Mouse (Mus musculus) forebrain, embryonic 15.5 days (tissue): Measurements from ENCODE around the gene Syngr4. TPM values are rescaled to one million over a fixed set of nuclear protein-coding genes. Genes with fewer than 3 reads are reported as not detected.
A peak's percentile ranks its signal among the peaks of the same experiment; 100 is the strongest.

Experiments used
- ATAC-seq: fragments of 200-750 bp; cut with Nextera tagmentation; replicated peaks from 2 replicates; pipeline ENCODE4 v1.8.0; 2017; ENCODE audit warnings: mild to moderate bottlenecking, moderate TSS enrichment, moderate library complexity
- H3K27ac ChIP-seq: fragments of 300-500 bp; sonication (generic); replicated peaks from 2 replicates; pipeline ENCODE4 v1.5.1; 2015; ENCODE audit warnings: mild to moderate bottlenecking, inconsistent platforms
- H3K27me3 ChIP-seq: fragments of 300-500 bp; sonication (generic); 2 replicates; pipeline ENCODE4 v1.6.1; 2015; ENCODE audit warnings: inconsistent platforms
- H3K36me3 ChIP-seq: fragments of 300-500 bp; sonication (generic); 2 replicates; pipeline ENCODE4 v1.6.1; 2015; ENCODE audit warnings: mild to moderate bottlenecking, inconsistent platforms
- H3K4me1 ChIP-seq: fragments of 300-500 bp; sonication (generic); 2 replicates; pipeline ENCODE4 v1.6.1; 2015; ENCODE audit warnings: inconsistent platforms
- H3K4me2 ChIP-seq: fragments of 300-500 bp; sonication (generic); replicated peaks from 2 replicates; pipeline ENCODE4 v1.6.1; 2015; ENCODE audit warnings: mild to moderate bottlenecking, inconsistent platforms
- H3K4me3 ChIP-seq: fragments of 300-500 bp; sonication (generic); 2 replicates; pipeline ENCODE4 v1.5.1; 2015; ENCODE audit warnings: mild to moderate bottlenecking, inconsistent platforms
- H3K9ac ChIP-seq: fragments of 300-500 bp; sonication (generic); replicated peaks from 2 replicates; pipeline ENCODE4 v1.6.1; 2015; ENCODE audit warnings: mild to moderate bottlenecking, inconsistent platforms
- H3K9me3 ChIP-seq: fragments of 300-500 bp; sonication (generic); 2 replicates; pipeline ENCODE4 v1.6.1; 2016; ENCODE audit warnings: inconsistent platforms
- WGBS: fragments of 180-500 bp; shearing (Covaris S2); methylation state at CpG from one replicate; pipeline ENCODE4 v1.1.7; 2015; ENCODE audit warnings: mixed read lengths; 5-methylcytosine and 5-hydroxymethylcytosine counted together
- polyA plus RNA-seq: library from polyadenylated mRNA; unstranded; fragments of >200 nt; fragmentation: Nextera tagmentation; extraction: Ambion mirVana; gene quantifications from 2 replicates; pipeline ENCODE4 v1.2.1, GENCODE M21; 2015

The Syngr4 gene
- polyA plus RNA-seq, 1 experiment from 2014 or later: 0.33 TPM

- Histone ChIP-seq H3K36me3 (peaks cover 27% of the 10 kb centered on the region), H3K27me3 (peaks cover 12% of the 10 kb centered on the region; the same call in 1 of the 2 replicates), H3K4me3 (peak overlapping the region; percentile 77), H3K9ac (peak overlapping the region; percentile 88), H3K27ac (peak overlapping the region; percentile 81), H3K9me3 (no peaks in the 10 kb centered on the region), H3K4me1 (peaks cover 40% of the 10 kb centered on the region), H3K4me2 (peak overlapping the region; percentile 74)
- 3% methylated on average over 27 of the region's 28 CpGs for WGBS
- ATAC-seq: peak; percentile 53
Observed at GRCm38 (mm10) chr7:45873061-45873947, 23.2 kb downstream of the Syngr4 start.

GRCm38 (mm10) chr7:45872624-45873023 lies 23.9 kb downstream of the Syngr4 start, which contains the start of gene Kdelr1:
TSS of gene Kdelr1 (plus strand) at chr7:45872772.
- ATAC-seq: peak; percentile 72
- Histone ChIP-seq H3K9ac (peak within 1 kb of the TSS; percentile 88), H3K4me1 (peaks cover 47% of the 10 kb centered on the region), H3K4me3 (peak within 1 kb of the TSS; percentile 77), H3K27ac (peak within 1 kb of the TSS; percentile 81), H3K9me3 (no peaks in the 10 kb centered on the region), H3K4me2 (peak within 1 kb of the TSS; percentile 74), H3K36me3 (peaks cover 23% of the 10 kb centered on the region), H3K27me3 (peaks cover 12% of the 10 kb centered on the region; the same call in 1 of the 2 replicates)
- WGBS: 1% methylated on average over 18 of the region's 18 CpGs

DNA sequence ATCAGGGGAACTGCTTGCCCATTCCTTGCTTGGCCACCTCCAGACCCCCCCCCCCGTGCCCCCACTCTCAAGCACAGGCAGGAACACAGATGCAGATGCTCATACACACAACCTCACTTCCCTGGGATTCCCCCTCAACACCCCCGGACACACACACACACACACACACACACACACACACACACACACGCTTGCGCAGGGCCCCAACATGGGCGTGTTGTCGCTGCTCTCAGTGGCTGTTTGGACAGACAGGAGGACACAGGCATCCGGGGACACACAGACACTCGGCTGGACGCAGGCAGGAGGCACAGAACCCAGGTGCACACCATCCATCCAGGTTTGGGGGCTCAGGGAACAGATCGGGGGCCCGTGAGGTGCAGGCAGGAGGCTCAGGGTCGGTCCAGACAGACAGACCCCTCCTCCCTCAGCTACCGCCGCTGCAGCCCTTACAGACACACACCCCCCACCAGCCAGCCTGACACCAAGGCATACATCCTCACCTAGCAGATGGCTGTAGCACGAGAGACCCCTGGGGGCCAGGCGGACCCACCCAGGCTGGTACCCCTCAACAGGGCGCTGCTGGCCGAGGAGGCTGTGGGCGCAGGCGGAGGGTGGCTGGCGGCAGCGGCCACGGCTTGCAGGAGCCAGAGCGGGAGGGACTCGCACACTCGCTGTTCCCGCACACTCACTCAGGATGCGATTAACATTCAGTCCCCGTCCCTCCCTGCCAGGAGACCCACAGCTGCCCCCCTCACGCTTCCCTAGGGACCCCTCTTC lies 26.0 kb downstream of the Syngr4 start:
- Histone ChIP-seq H3K9ac (peak overlapping the region; percentile 49), H3K9me3 (no peaks in the 10 kb centered on the region), H3K4me2 (peak overlapping the region; percentile 58), H3K36me3 (peaks cover 1% of the 10 kb centered on the region; the same call in 1 of the 2 replicates), H3K4me1 (peaks cover 53% of the 10 kb centered on the region), H3K4me3 (peak overlapping the region; percentile 38), H3K27ac (no peak overlapping the region), H3K27me3 (peaks cover 12% of the 10 kb centered on the region; the same call in 1 of the 2 replicates)
- WGBS: 2% methylated on average over 30 of the region's 30 CpGs
- no peak for ATAC-seq

DNA sequence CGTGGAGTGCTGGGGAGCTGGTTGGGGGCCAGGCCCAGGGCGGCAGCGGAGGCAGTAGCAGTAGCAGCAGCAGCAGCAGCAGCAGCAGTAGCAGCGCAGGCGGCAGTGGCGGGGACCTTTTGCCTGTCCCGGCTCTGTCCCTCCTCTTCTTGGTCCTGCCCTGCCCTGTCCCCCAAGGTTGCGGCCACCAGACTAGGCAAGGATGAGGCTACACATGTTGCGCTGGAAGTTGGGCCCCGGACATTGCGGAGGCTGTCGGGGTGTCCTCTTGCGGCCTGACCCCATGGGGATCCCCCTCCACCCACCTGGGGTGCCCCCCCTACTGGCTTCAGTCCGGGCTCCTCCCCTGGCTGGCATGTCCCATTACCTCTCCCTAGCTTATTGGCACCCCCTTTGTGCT lies 26.7 kb downstream of the Syngr4 start:
- no peaks in the 10 kb centered on the region for H3K36me3 ChIP-seq
- H3K27ac ChIP-seq: no peak overlapping the region; the same call in 1 of the 2 replicates

GRCm38 (mm10) chr7:45869107-45869670 lies 27.3 kb downstream of the Syngr4 start:
- Histone ChIP-seq H3K4me3 (peak overlapping the region; percentile 38), H3K27me3 (peaks cover 12% of the 10 kb centered on the region; the same call in 1 of the 2 replicates), H3K4me2 (peak overlapping the region; percentile 58), H3K27ac (no peak overlapping the region; the same call in 1 of the 2 replicates), H3K9me3 (no peaks in the 10 kb centered on the region), H3K4me1 (peaks cover 42% of the 10 kb centered on the region), H3K36me3 (no peaks in the 10 kb centered on the region), H3K9ac (0 out of 2 replicates have a peak overlapping the region, but pooled peaks have one; percentile 17)
- WGBS: 20% methylated on average over 8 of the region's 8 CpGs
- ATAC-seq: no peak

More for the DNA sequence above, 26.7 kb downstream of the Syngr4 start:
- Histone ChIP-seq H3K27me3 (peaks cover 12% of the 10 kb centered on the region; the same call in 1 of the 2 replicates), H3K9ac (0 out of 2 replicates have a peak overlapping the region, but pooled peaks have one; percentile 49), H3K4me3 (peak overlapping the region; percentile 38), H3K9me3 (no peaks in the 10 kb centered on the region), H3K4me1 (peaks cover 48% of the 10 kb centered on the region), H3K4me2 (peak overlapping the region; percentile 58)
- no peak for ATAC-seq
- WGBS: 7% methylated on average over 13 of the region's 14 CpGs

GRCm38 (mm10) chr7:45867871-45868270 lies 28.6 kb downstream of the Syngr4 start:
- H3K4me3 ChIP-seq: no peak overlapping the region; the same call in 1 of the 2 replicates
- peaks cover 34% of the 10 kb centered on the region for H3K4me1 ChIP-seq
- H3K27ac ChIP-seq: peak overlapping the region; percentile 23; the same call in 1 of the 2 replicates
- no peak overlapping the region for H3K9ac ChIP-seq
- H3K27me3 ChIP-seq: peaks cover 12% of the 10 kb centered on the region; the same call in 1 of the 2 replicates
- H3K4me2 ChIP-seq: peak overlapping the region; percentile 55
- 2% methylated on average over 2 of the region's 2 CpGs for WGBS
- H3K9me3 ChIP-seq: no peaks in the 10 kb centered on the region
- H3K36me3 ChIP-seq: no peaks in the 10 kb centered on the region
- no peak for ATAC-seq

DNA sequence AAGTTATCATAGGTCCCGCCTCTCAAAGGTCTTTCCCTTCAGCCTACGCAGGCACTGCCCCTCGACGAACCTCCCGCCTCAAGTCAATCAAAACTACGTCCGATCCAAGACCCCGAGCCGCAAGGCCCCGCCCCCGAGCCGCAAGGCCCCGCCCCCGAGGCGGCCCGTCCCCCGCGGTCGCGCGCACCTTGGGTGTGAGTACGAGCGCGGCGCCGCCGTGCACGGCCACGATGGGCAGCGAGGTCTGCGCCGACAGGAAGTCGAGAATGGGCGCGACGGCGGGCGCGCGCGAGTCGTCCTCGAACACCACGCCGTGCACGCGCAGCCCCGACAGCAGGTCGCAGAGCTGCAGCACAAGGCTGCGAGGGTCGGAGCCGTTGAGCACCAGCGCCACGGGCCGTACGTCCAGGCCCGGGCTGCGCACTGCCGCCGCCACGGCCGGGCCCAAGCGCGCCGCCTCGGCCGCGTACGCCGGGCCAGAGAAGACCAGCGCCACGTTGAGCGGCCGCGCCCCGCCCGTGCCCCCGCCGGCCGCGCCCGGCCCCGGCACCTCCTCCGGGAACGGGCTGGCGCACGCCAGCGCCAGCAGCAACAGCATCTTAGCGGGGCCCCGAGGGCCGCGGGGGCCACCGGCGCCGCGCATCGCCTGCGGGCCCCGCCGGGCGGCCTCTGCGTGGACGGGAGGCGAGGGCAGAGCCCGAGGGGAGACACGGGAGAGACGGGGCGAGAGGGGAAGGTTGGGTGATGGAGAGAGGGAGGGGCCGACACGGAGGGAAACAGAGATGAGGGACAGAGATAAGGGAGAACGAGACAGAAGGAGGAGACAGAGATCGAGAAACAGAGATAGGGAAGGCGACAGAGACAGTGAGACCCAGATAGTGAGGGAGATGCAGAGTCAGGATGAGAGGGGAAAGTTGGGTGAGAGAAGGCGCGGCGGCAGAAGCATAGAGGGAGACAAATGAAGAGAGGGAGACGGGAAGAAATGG lies 30.3 kb downstream of the Syngr4 start:
- no peaks in the 10 kb centered on the region for H3K36me3 ChIP-seq

DNA sequence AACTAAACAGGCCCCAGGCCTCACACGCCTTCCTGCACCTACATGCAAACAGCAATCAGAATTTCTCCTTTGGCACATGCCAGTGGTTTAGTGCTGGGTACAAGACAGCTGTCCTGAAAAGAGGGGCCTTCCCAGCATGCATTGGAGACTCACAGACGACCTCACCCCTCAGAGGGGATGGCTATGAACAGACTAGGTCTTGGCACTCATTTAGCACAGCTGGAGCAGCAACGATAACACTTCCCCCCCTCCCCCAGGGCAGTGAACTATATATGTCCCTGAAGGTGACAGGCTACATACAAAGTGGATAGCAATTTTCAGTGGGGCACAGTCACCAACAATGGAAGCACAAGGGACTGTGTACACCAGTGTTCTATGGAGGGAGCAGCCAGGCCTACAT lies 32.1 kb downstream of the Syngr4 start:
- H3K9me3 ChIP-seq: no peaks in the 10 kb centered on the region
- no peak overlapping the region for H3K27ac ChIP-seq
- H3K4me1 ChIP-seq: peaks cover 19% of the 10 kb centered on the region
- H3K9ac ChIP-seq: no peak overlapping the region
- peaks cover 10% of the 10 kb centered on the region; the same call in 1 of the 2 replicates for H3K27me3 ChIP-seq
- H3K4me3 ChIP-seq: no peak overlapping the region
- no peaks in the 10 kb centered on the region for H3K36me3 ChIP-seq
- H3K4me2 ChIP-seq: no peak overlapping the region
- ATAC-seq: no peak
- 71% methylated on average over 3 of the region's 3 CpGs for WGBS

More for the DNA sequence above, 30.3 kb downstream of the Syngr4 start:
- ATAC-seq: peak; percentile 63
- H3K4me1 ChIP-seq: peaks cover 34% of the 10 kb centered on the region
- WGBS: under 1% methylated on average over 115 of the region's 117 CpGs
- H3K4me2 ChIP-seq: peak overlapping the region; percentile 55
- peaks cover 14% of the 10 kb centered on the region; the same call in 1 of the 2 replicates for H3K27me3 ChIP-seq
- peak overlapping the region; percentile 46 for H3K27ac ChIP-seq
- H3K9ac ChIP-seq: peak overlapping the region; percentile 68
- peak overlapping the region; percentile 52 for H3K4me3 ChIP-seq
- no peaks in the 10 kb centered on the region for H3K9me3 ChIP-seq

DNA sequence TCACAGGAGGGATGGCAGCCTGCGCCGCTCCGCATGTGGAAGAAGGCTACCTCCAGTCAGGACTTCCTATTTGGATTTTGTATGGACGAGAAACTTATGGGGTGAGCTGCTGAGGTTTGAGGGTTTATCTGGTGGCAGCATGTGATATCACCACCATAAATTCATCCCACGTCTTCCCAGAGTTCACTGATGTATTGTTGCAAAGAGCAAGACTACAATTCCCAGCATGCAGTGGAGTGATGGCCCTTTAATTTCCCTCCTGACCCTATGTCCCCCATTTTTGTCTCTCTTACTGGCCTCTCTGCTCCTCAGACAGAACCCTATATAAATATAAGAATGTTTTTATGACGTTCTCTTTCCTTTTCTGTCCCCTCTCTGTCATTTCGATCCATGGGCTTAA lies 33.7 kb downstream of the Syngr4 start:
- ATAC-seq: no peak
- Histone ChIP-seq H3K36me3 (no peaks in the 10 kb centered on the region), H3K9me3 (no peaks in the 10 kb centered on the region), H3K4me2 (no peak overlapping the region), H3K4me3 (no peak overlapping the region), H3K27me3 (peaks cover 11% of the 10 kb centered on the region), H3K27ac (no peak overlapping the region), H3K4me1 (peaks cover 13% of the 10 kb centered on the region), H3K9ac (no peak overlapping the region)
- WGBS: 90% methylated on average over 7 of the region's 7 CpGs

DNA sequence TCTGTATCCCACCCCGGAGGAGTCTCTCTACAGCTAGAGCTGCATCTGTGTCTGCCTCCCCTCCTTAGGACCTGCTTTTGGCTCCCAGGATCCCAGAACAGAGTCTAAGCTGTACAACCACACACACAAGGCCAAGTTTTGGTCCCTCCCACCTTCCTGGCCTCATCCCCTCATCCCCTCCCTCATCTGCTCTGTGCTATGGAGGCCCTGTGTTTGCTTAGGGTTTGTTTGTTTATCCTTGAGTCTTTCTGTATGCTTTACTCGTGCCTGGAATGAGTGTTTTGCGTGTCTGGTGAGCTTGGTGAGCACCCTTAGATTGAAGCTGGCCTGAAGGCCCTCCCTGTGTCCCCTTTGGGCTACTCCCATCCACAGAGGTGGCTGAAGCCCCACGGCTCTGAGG lies 37.5 kb downstream of the Syngr4 start:
- Histone ChIP-seq H3K27me3 (peaks cover 17% of the 10 kb centered on the region), H3K36me3 (no peaks in the 10 kb centered on the region), H3K4me1 (peaks cover 12% of the 10 kb centered on the region), H3K4me2 (no peak overlapping the region), H3K9ac (no peak overlapping the region), H3K9me3 (no peaks in the 10 kb centered on the region), H3K4me3 (no peak overlapping the region), H3K27ac (no peak overlapping the region)
- 69% methylated on average over 4 of the region's 4 CpGs for WGBS
- no peak for ATAC-seq
